Mouse (Mus musculus) heart, embryonic 16.5 days (tissue): ENCODE measurements around the gene Tmem164. TPM values are rescaled to one million over a fixed set of nuclear protein-coding genes. Genes with fewer than 3 reads are reported as not detected.

Experiments used
- ATAC-seq: fragments of 200-750 bp; cut with Nextera tagmentation; replicated peaks from 2 replicates; pipeline ENCODE4 v1.8.0; 2017; ENCODE audit warnings: moderate number of reproducible peaks; ENCODE audit not compliant: insufficient read depth, low FRiP score; ENCODE audit errors: extremely low read depth
- H3K27ac ChIP-seq: fragments of 300-500 bp; sonication (generic); 2 replicates; pipeline ENCODE4 v1.5.1; 2014; ENCODE audit warnings: mild to moderate bottlenecking, low read length, control low read depth, moderate library complexity
- H3K27me3 ChIP-seq: fragments of 300-500 bp; sonication (generic); 2 replicates; pipeline ENCODE4 v1.6.1; 2014; ENCODE audit warnings: low read length, mixed read lengths; ENCODE audit not compliant: control insufficient read depth, insufficient read depth
- H3K36me3 ChIP-seq: fragments of 300-500 bp; sonication (generic); 2 replicates; pipeline ENCODE4 v1.6.1; 2014; ENCODE audit not compliant: control insufficient read depth, insufficient read depth
- H3K4me1 ChIP-seq: fragments of 300-500 bp; sonication (generic); 2 replicates; pipeline ENCODE4 v1.6.1; 2014; ENCODE audit warnings: low read length, mixed read lengths; ENCODE audit not compliant: control insufficient read depth, insufficient read depth
- H3K4me2 ChIP-seq: fragments of 300-500 bp; sonication (generic); 2 replicates; pipeline ENCODE4 v1.6.1; 2014; ENCODE audit warnings: low read depth, mild to moderate bottlenecking, control low read depth, low read length
- H3K4me3 ChIP-seq: fragments of 300-500 bp; sonication (generic); 2 replicates; pipeline ENCODE4 v1.5.1; 2014; ENCODE audit warnings: mild to moderate bottlenecking, control low read depth, low read length
- H3K9ac ChIP-seq: fragments of 300-500 bp; sonication (generic); 2 replicates; pipeline ENCODE4 v1.6.1; 2014; ENCODE audit warnings: low read length, control low read depth
- H3K9me3 ChIP-seq: fragments of 300-500 bp; sonication (generic); replicated peaks from 2 replicates; pipeline ENCODE4 v1.6.1; 2016; ENCODE audit warnings: low read length; ENCODE audit not compliant: control insufficient read depth
- WGBS: fragments of 180-500 bp; shearing (Covaris S2); extraction: QIAGEN DNeasy Blood & Tissue Kit; methylation state at CpG from one replicate; pipeline ENCODE4 v1.1.7; 2014; 5-methylcytosine and 5-hydroxymethylcytosine counted together
- polyA plus RNA-seq: library from polyadenylated mRNA; unstranded; fragments of >200 nt; fragmentation: Nextera tagmentation; extraction: Ambion mirVana; gene quantifications from 2 replicates; pipeline ENCODE4 v1.2.1, GENCODE M21; 2015

Tmem164 gene
- polyA plus RNA-seq, 1 experiment from 2014 or later = 58.1 TPM

DNA sequence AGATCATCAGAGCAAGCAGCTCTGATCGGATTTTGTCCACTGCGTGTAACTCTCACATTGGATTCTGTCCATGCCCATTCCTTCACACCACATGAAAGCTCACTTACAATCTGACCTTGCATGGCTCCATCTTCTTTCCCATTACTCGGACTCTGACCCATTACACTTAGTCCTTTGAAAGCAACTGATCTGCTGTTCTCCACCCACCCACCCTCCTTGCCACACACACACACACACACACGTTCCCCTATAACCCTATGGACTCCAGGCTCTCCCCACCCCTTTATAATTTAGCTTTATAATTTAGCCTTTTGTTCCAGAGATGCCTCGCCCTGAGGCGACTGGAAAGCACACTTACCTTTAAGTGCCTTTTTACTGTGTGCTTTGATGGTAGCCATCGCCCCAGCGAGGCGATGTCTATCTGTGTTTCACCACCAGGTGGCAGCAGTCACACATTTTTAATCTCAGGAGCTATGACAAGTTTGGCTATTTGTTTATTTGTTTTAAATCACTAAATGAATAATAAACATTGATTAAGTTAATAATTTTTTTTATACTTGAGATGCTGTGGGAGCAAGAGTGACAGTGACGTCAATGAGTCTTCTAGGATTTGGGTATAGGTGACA is 137.0 kb downstream of the Tmem164 start:
- Histone ChIP-seq H3K27ac (no peak overlapping the region), H3K9me3 (no peaks in the 10 kb centered on the region), H3K4me1 (peaks cover 8% of the 10 kb centered on the region; the same call in 1 of the 2 replicates), H3K4me2 (no peak overlapping the region), H3K9ac (no peak overlapping the region), H3K27me3 (no peaks in the 10 kb centered on the region), H3K4me3 (no peak overlapping the region), H3K36me3 (no peaks in the 10 kb centered on the region)
- WGBS = 43% methylated on average over 10 of the region's 10 CpGs
- ATAC-seq = no peak

DNA sequence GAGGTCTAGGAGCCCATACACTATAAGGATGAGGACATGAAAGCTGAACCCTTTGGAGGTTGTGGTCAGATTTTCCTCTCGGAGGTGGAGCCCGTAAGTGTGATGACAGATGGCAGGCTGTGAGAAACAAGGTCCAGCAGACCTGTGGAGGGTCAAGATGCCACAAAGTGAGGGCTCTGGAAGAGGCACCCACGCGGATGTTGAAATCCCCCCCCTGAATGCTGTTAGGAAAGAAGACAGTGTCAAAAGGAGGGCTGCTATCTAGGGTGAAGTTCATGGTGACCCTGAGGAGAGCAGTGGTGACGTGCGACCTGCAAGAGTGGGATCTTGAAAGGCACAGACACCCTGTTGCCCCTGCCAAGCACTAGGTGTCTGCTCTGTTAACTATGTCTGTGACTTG is 140.0 kb downstream of the Tmem164 start:
- 36% methylated on average over 6 of the region's 6 CpGs for WGBS
- H3K27ac ChIP-seq = peak overlapping the region; percentile 41; the same call in 1 of the 2 replicates
- H3K9me3 ChIP-seq = no peaks in the 10 kb centered on the region
- H3K4me3 ChIP-seq = no peak overlapping the region
- 0 out of 2 replicates have a peak, but pooled peaks have one; percentile 12 for ATAC-seq
- H3K9ac ChIP-seq = no peak overlapping the region
- H3K4me2 ChIP-seq = no peak overlapping the region
- no peaks in the 10 kb centered on the region for H3K27me3 ChIP-seq
- no peaks in the 10 kb centered on the region for H3K36me3 ChIP-seq
- peaks cover 11% of the 10 kb centered on the region for H3K4me1 ChIP-seq

DNA sequence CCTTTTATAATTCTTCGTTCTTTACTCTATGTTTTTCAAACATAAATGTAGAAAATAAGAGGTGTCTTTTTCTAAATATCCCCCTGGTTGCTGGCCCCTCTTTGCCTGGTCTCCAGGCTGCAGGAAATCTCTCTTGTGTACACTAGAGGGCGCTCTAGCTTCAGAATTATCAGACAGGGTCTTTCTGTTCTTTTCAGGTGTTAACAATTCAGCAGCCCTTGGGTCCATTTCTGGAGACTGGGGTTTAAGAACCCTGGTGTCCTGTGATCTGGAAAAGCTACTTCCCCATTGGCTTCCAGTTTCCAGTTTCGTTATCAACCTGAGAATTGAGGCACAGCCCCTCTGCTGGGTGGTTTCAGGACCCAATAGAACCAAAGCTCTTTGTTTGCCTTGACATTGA is 140.6 kb downstream of the Tmem164 start:
- Histone ChIP-seq H3K27ac (peak overlapping the region; percentile 7; the same call in 1 of the 2 replicates), H3K27me3 (no peaks in the 10 kb centered on the region), H3K4me2 (no peak overlapping the region), H3K4me1 (peaks cover 11% of the 10 kb centered on the region), H3K4me3 (no peak overlapping the region), H3K9me3 (no peaks in the 10 kb centered on the region), H3K36me3 (no peaks in the 10 kb centered on the region), H3K9ac (no peak overlapping the region)
- no peak for ATAC-seq
- 35% methylated on average over 3 of the region's 3 CpGs for WGBS

GRCm38 (mm10) chrX:142825309-142825708 is 144.1 kb downstream of the Tmem164 start:
- H3K36me3 ChIP-seq = no peaks in the 10 kb centered on the region
- peak; percentile 54 for ATAC-seq
- WGBS = 46% methylated on average over 1 of the region's 1 CpGs
- H3K4me2 ChIP-seq = no peak overlapping the region; the same call in 1 of the 2 replicates
- H3K27ac ChIP-seq = peak overlapping the region; percentile 93
- H3K27me3 ChIP-seq = no peaks in the 10 kb centered on the region
- peak overlapping the region; percentile 58 for H3K9ac ChIP-seq
- H3K4me1 ChIP-seq = peaks cover 22% of the 10 kb centered on the region
- H3K9me3 ChIP-seq = no peaks in the 10 kb centered on the region
- H3K4me3 ChIP-seq = peak overlapping the region; percentile 42

DNA sequence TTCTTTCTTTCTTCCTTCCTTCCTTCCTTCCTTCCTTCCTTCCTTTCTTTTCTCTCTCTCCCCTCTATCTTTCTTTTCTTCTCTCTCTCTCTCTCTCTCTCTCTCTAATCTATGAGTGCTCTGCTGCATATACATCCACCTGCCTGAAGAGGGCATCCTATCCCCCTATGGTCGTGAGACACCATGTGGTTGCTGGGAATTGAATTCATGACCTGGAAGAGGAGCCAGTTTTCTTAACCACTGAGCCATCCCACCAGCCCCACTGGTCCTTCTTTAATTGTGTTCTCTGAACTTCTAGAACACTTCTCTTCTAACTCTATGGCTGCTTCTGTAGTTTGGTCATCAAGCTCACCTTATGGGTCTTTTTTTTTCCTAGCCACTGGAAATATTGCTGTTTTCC is 146.4 kb downstream of the Tmem164 start:
- ATAC-seq = no peak
- no peaks in the 10 kb centered on the region for H3K9me3 ChIP-seq
- H3K4me2 ChIP-seq = peak overlapping the region; percentile 32
- WGBS = 33% methylated on average over 1 of the region's 1 CpGs
- H3K27me3 ChIP-seq = no peaks in the 10 kb centered on the region
- no peak overlapping the region for H3K9ac ChIP-seq
- H3K4me1 ChIP-seq = peaks cover 27% of the 10 kb centered on the region
- no peak overlapping the region for H3K4me3 ChIP-seq
- peak overlapping the region; percentile 13 for H3K27ac ChIP-seq
- H3K36me3 ChIP-seq = no peaks in the 10 kb centered on the region

GRCm38 (mm10) chrX:142828184-142828908 is 147.1 kb downstream of the Tmem164 start:
- ATAC-seq = no peak
- H3K4me2 ChIP-seq = peak overlapping the region; percentile 32
- no peaks in the 10 kb centered on the region for H3K27me3 ChIP-seq
- H3K4me3 ChIP-seq = no peak overlapping the region
- H3K9me3 ChIP-seq = no peaks in the 10 kb centered on the region
- peak overlapping the region; percentile 13 for H3K27ac ChIP-seq
- peaks cover 32% of the 10 kb centered on the region for H3K4me1 ChIP-seq
- no peaks in the 10 kb centered on the region for H3K36me3 ChIP-seq
- 52% methylated on average over 13 of the region's 13 CpGs for WGBS
- no peak overlapping the region for H3K9ac ChIP-seq

GRCm38 (mm10) chrX:142829267-142829666 is 148.1 kb downstream of the Tmem164 start:
- no peaks in the 10 kb centered on the region for H3K27me3 ChIP-seq
- 87% methylated on average over 2 of the region's 2 CpGs for WGBS
- H3K27ac ChIP-seq = peak overlapping the region; percentile 27; the same call in 1 of the 2 replicates
- no peak overlapping the region for H3K4me2 ChIP-seq
- peaks cover 2% of the 10 kb centered on the region; the same call in 1 of the 2 replicates for H3K36me3 ChIP-seq
- no peaks in the 10 kb centered on the region for H3K9me3 ChIP-seq
- peaks cover 40% of the 10 kb centered on the region for H3K4me1 ChIP-seq
- H3K4me3 ChIP-seq = no peak overlapping the region
- H3K9ac ChIP-seq = no peak overlapping the region
- ATAC-seq = no peak

DNA sequence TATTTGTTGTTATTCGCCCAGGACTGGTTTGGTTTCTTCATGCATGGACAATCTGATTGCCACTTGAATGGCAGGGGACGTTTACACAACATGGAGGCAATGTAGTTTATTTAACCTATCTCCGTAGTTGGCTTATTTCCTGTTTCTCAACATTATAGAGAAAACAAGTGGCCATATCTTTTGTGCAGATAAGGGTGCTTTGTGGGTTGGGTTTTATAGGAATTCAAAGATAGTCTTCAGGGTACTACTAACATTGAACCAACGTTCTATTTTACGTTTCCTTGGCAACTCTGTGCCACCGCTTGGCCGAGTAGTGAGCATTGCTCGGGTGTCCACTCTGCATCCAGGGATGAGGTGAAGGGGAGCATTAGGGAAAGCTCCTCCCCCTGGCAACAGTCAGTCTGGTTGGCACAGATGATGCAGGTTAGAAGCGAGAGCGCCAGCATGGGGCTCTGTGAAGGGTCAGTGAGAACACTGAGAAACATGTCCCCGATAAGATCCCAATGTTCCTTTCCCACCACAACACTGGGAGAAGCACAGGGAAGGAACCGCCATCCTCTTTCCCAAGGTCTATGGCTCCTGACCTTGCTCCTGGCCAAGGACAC is 148.8 kb downstream of the Tmem164 start:
- ATAC-seq = no peak
- H3K4me2 ChIP-seq = no peak overlapping the region
- H3K27ac ChIP-seq = peak overlapping the region; percentile 68
- H3K4me3 ChIP-seq = no peak overlapping the region
- peaks cover 40% of the 10 kb centered on the region for H3K4me1 ChIP-seq
- no peak overlapping the region for H3K9ac ChIP-seq
- H3K27me3 ChIP-seq = no peaks in the 10 kb centered on the region
- H3K9me3 ChIP-seq = no peaks in the 10 kb centered on the region
- 65% methylated on average over 12 of the region's 12 CpGs for WGBS
- H3K36me3 ChIP-seq = peaks cover 2% of the 10 kb centered on the region; the same call in 1 of the 2 replicates

- no peak for ATAC-seq
- Histone ChIP-seq H3K9me3 (no peaks in the 10 kb centered on the region), H3K36me3 (peaks cover 2% of the 10 kb centered on the region; the same call in 1 of the 2 replicates), H3K27me3 (no peaks in the 10 kb centered on the region), H3K4me3 (no peak overlapping the region), H3K27ac (peak overlapping the region; percentile 68), H3K9ac (no peak overlapping the region), H3K4me1 (peaks cover 40% of the 10 kb centered on the region), H3K4me2 (no peak overlapping the region)
- WGBS = 66% methylated on average over 6 of the region's 6 CpGs
Observed at GRCm38 (mm10) chrX:142830572-142830971, 149.4 kb downstream of the Tmem164 start.
